Mouse (Mus musculus): ENCODE data around the gene Prom1. TPM values are rescaled to one million over a fixed set of nuclear protein-coding genes. Genes with fewer than 3 reads are reported as not detected.

Gene Prom1
- total and polyA plus RNA-seq, 2 experiments = 1.8 to 13.5 TPM

DNA sequence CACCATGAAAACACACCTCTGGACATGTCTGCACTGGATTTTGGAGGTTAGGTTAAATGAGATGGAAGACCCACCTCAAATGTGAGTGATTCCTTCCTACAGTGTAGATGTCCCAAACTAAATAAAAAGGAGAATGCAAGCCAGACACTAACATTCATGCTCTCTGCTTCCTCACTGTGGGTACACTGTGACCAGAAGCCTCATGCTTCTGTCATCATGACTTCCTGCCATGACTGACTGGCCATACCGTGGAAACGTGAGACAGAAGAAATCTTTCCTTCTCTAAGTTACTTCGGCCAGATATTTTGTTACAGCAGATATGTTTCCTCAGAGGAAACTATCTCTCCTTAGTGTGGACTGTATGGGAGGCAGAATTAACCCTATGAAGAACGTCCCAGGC is 105.7 kb downstream of the Prom1 start:
- H3K4me3 ChIP-seq (ENCODE audit: insufficient read depth, low read depth, low read length) = no peak overlapping the region
- H3K4me1 ChIP-seq (ENCODE audit: control insufficient read depth, insufficient read depth, low read length) = peaks cover 14% of the 10 kb centered on the region
- TF ChIP-seq POLR2A (IDR thresholded peaks at IDR 0.05; ENCODE audit: extremely low read depth, insufficient read depth, low read length) (no peak), CTCF (IDR thresholded peaks at IDR 0.05; ENCODE audit: low read depth, low read length) (no peak)
- DNase-seq (ENCODE audit: extremely low read depth, low read depth, low spot score) = no peak
- no peak overlapping the region for H3K27ac ChIP-seq (replicated peaks; ENCODE audit: insufficient read depth, low read depth, low read length)
- no peaks in the 10 kb centered on the region for H3K27me3 ChIP-seq (ENCODE audit: control insufficient read depth, insufficient read depth, low read length)
- 69% methylated on average over 4 of the region's 4 CpGs for WGBS
- no peak overlapping the region for H3K9ac ChIP-seq (ENCODE audit: low read depth, low read length)
- H3K36me3 ChIP-seq (ENCODE audit: control insufficient read depth, insufficient read depth, low read length) = no peaks in the 10 kb centered on the region
- H3K79me2 ChIP-seq (ENCODE audit: control insufficient read depth, insufficient read depth, low read length) = no peaks in the 10 kb centered on the region

DNA sequence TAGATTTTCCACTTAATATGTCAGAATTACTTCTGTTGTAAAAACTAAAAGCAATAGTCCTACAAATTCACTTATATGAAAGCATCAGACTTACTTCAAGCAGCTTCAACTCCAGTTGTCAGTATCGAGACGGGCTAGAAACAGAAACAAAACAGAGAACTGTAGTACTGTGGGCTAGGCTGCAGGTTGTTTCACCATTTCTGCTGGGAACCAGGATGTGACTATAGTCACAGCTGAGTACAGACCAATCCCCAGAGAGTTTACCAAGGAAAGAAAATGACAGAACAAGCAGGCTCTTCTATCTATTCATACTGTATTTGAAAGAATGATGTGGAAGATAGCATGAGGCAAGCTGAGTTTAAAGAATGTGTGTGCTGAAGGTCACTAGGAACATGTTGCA is 106.9 kb downstream of the Prom1 start:
- no peak overlapping the region for H3K9ac ChIP-seq (ENCODE audit: low read depth, low read length)
- WGBS = 89% methylated on average over 2 of the region's 2 CpGs
- no peak for DNase-seq (ENCODE audit: extremely low read depth, low read depth, low spot score)

DNA sequence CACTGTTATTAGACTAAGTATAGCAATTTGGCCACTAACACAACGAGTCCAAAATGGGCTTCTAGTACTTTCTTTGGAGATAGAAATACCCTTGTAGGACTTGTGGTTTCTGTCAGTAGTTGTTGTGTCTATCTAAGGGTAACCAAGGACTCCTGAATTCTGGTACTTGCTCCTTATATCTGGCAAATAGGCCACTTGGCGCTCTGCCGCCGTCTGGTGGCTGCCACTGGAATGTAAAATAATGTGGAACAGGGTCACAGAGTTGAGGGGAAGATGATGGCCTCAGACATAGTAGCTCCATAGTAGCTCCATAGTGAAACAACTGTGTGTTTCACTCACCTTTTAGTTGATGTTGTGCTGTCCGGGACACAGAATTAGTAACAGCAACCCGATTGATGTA is 111.5 kb downstream of the Prom1 start:
- TF ChIP-seq CTCF (IDR thresholded peaks at IDR 0.05; ENCODE audit: low read depth, low read length) = peak; percentile 96
- no peak for TF ChIP-seq POLR2A (IDR thresholded peaks at IDR 0.05; ENCODE audit: extremely low read depth, insufficient read depth, low read length)
- H3K4me3 ChIP-seq (ENCODE audit: insufficient read depth, low read depth, low read length) = no peak overlapping the region
- DNase-seq (ENCODE audit: extremely low read depth, low read depth, low spot score) = peak; percentile 27
- no peaks in the 10 kb centered on the region for H3K36me3 ChIP-seq (ENCODE audit: control insufficient read depth, insufficient read depth, low read length)
- H3K27me3 ChIP-seq (ENCODE audit: control insufficient read depth, insufficient read depth, low read length) = no peaks in the 10 kb centered on the region
- H3K27ac ChIP-seq (replicated peaks; ENCODE audit: insufficient read depth, low read depth, low read length) = no peak overlapping the region
- no peak overlapping the region for H3K9ac ChIP-seq (ENCODE audit: low read depth, low read length)
- H3K4me1 ChIP-seq (ENCODE audit: control insufficient read depth, insufficient read depth, low read length) = no peaks in the 10 kb centered on the region
- H3K79me2 ChIP-seq (ENCODE audit: control insufficient read depth, insufficient read depth, low read length) = no peaks in the 10 kb centered on the region
- 50% methylated on average over 6 of the region's 6 CpGs for WGBS

More for the DNA sequence above, 106.9 kb downstream of the Prom1 start:
- no peak for TF ChIP-seq POLR2A (IDR thresholded peaks at IDR 0.05; ENCODE audit: extremely low read depth, insufficient read depth, low read length)
- TF ChIP-seq CTCF (IDR thresholded peaks at IDR 0.05; ENCODE audit: low read depth, low read length) = no peak
- Histone ChIP-seq H3K4me1 (ENCODE audit: control insufficient read depth, insufficient read depth, low read length) (peaks cover 14% of the 10 kb centered on the region), H3K79me2 (ENCODE audit: control insufficient read depth, insufficient read depth, low read length) (no peaks in the 10 kb centered on the region), H3K27me3 (ENCODE audit: control insufficient read depth, insufficient read depth, low read length) (no peaks in the 10 kb centered on the region), H3K36me3 (ENCODE audit: control insufficient read depth, insufficient read depth, low read length) (no peaks in the 10 kb centered on the region), H3K4me3 (ENCODE audit: insufficient read depth, low read depth, low read length) (no peak overlapping the region), H3K27ac (replicated peaks; ENCODE audit: insufficient read depth, low read depth, low read length) (no peak overlapping the region)

DNA sequence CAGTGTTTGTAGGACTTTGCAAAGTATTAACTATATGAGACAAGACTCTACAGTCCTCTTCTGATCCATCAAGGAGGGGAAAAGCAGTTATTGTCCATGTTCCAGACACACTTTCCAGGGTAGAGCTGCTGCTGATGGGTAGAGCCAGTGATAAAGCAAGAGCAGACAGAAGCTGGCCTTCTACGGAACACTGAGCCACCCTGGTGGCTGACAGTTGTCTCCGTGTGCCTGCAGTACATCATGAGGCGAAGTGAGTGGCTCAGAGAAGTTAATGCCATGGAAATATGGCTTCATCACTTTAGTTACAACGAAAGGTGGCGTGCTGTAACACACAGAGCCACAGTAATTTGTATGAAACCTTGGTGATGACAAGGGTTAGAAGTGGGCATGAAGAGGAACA is 112.8 kb downstream of the Prom1 start:
- Histone ChIP-seq H3K36me3 (ENCODE audit: control insufficient read depth, insufficient read depth, low read length) (no peaks in the 10 kb centered on the region), H3K4me1 (ENCODE audit: control insufficient read depth, insufficient read depth, low read length) (no peaks in the 10 kb centered on the region), H3K27ac (replicated peaks; ENCODE audit: insufficient read depth, low read depth, low read length) (no peak overlapping the region), H3K79me2 (ENCODE audit: control insufficient read depth, insufficient read depth, low read length) (no peaks in the 10 kb centered on the region), H3K4me3 (ENCODE audit: insufficient read depth, low read depth, low read length) (no peak overlapping the region), H3K27me3 (ENCODE audit: control insufficient read depth, insufficient read depth, low read length) (no peaks in the 10 kb centered on the region), H3K9ac (ENCODE audit: low read depth, low read length) (no peak overlapping the region)
- peak; percentile 7 for DNase-seq (ENCODE audit: extremely low read depth, low read depth, low spot score)
- WGBS = 77% methylated on average over 5 of the region's 5 CpGs
- peak; percentile 56 for TF ChIP-seq CTCF (IDR thresholded peaks at IDR 0.05; ENCODE audit: low read depth, low read length)
- no peak for TF ChIP-seq POLR2A (IDR thresholded peaks at IDR 0.05; ENCODE audit: extremely low read depth, insufficient read depth, low read length)

DNA sequence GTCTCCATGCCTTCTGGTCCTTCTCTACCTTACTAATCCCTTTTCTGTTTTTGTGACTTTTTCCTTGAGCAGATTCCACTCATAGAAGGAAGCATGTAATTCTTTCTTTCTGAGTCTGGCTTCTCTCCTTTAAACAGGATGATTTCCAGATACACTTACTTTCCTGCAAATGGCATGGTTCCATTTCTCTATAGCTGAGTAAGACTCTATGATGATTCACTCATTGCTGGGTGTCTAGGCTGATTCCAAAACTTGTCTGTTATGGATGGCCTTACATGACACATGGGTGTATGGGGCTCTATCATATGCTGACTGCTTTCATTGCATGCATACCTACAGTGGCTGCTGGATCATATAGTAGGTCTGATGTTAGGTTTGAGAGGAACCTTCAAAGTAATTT is 115.6 kb downstream of the Prom1 start:
- DNase-seq (ENCODE audit: extremely low read depth, low read depth, low spot score) = no peak
- Histone ChIP-seq H3K79me2 (ENCODE audit: control insufficient read depth, insufficient read depth, low read length) (no peaks in the 10 kb centered on the region), H3K27ac (replicated peaks; ENCODE audit: insufficient read depth, low read depth, low read length) (no peak overlapping the region), H3K4me3 (ENCODE audit: insufficient read depth, low read depth, low read length) (no peak overlapping the region), H3K9ac (ENCODE audit: low read depth, low read length) (no peak overlapping the region), H3K4me1 (ENCODE audit: control insufficient read depth, insufficient read depth, low read length) (no peaks in the 10 kb centered on the region), H3K27me3 (ENCODE audit: control insufficient read depth, insufficient read depth, low read length) (no peaks in the 10 kb centered on the region), H3K36me3 (ENCODE audit: control insufficient read depth, insufficient read depth, low read length) (no peaks in the 10 kb centered on the region)
- TF ChIP-seq POLR2A (IDR thresholded peaks at IDR 0.05; ENCODE audit: extremely low read depth, insufficient read depth, low read length) = no peak
- TF ChIP-seq CTCF (IDR thresholded peaks at IDR 0.05; ENCODE audit: low read depth, low read length) = no peak

DNA sequence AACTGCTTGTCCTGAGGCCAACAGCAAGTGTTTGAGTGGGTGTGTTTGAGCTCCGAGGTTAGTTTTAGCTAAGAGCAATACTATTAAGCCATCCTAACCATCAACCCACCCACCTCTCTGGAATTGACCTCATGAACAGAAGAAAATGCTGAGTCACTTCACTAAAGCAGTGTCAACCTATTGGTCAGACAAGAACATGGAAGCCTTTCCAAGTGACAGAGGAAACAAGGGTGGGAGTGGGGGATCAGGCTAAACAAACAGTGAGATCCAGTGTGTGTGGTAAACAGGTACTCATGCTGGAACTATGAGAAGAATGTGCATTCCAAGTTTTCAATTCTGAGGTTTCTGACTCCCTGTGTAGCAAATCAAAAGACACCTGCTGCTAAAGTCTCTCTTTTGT is 118.9 kb downstream of the Prom1 start:
- H3K79me2 ChIP-seq (ENCODE audit: control insufficient read depth, insufficient read depth, low read length) = no peaks in the 10 kb centered on the region
- H3K36me3 ChIP-seq (ENCODE audit: control insufficient read depth, insufficient read depth, low read length) = no peaks in the 10 kb centered on the region
- no peaks in the 10 kb centered on the region for H3K4me1 ChIP-seq (ENCODE audit: control insufficient read depth, insufficient read depth, low read length)
- WGBS = 39% methylated on average over 1 of the region's 1 CpGs
- TF ChIP-seq CTCF (IDR thresholded peaks at IDR 0.05; ENCODE audit: low read depth, low read length) (no peak), POLR2A (IDR thresholded peaks at IDR 0.05; ENCODE audit: extremely low read depth, insufficient read depth, low read length) (no peak)
- DNase-seq (ENCODE audit: extremely low read depth, low read depth, low spot score) = no peak
- no peaks in the 10 kb centered on the region for H3K27me3 ChIP-seq (ENCODE audit: control insufficient read depth, insufficient read depth, low read length)
- H3K27ac ChIP-seq (replicated peaks; ENCODE audit: insufficient read depth, low read depth, low read length) = no peak overlapping the region
- H3K4me3 ChIP-seq (ENCODE audit: insufficient read depth, low read depth, low read length) = no peak overlapping the region
- no peak overlapping the region for H3K9ac ChIP-seq (ENCODE audit: low read depth, low read length)
